Mouse (Mus musculus) liver, embryonic 14.5 days (tissue): ENCODE measurements around the gene Umps.

ENCODE experiments used
- CTCF ChIP-seq: IDR thresholded peaks from 2 replicates; pipeline ENCODE4 v1.5.1; 2016; ENCODE audit warnings: antibody characterized with exemption, low read depth, control low read depth
- EP300 ChIP-seq: IDR thresholded peaks from 2 replicates; pipeline ENCODE4 v1.6.1; 2016; ENCODE audit warnings: antibody characterized with exemption, low read depth

DNA sequence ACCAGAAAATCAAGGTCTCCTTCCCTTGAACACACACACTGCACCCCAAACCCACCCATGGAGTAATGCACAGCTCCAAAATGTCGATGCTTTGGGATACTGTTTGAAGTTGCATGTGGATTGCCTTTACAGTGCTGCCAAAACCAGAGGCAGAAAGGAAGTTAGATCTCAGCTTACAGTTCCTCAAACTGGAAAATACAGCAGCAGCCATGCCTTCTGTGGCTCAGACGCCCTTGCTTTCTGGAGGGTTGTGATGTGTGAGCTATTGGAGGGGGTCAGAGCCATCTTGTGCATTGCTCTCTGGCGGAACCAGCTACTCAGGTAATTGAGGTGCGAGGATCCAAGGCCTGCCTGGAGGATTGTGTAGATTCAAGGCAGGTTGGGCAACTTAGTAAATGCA is 30.0 kb downstream of the Umps start:
- TF ChIP-seq CTCF (no peak), EP300 (no peak)
